Mouse (Mus musculus) C3H10T1/2 (cell line): Measurements from ENCODE around the gene Usb1. TPM values are rescaled to one million over a fixed set of nuclear protein-coding genes. Genes with fewer than 3 reads are reported as not detected.

ENCODE experiments used
- polyA plus RNA-seq, 2 experiments: library from polyadenylated mRNA; unstranded; fragments of >200 nt; fragmentation: generic; extraction: Trizol; gene quantifications; one replicate each; pipeline ENCODE4 v1.2.1; 2012; ENCODE audit warnings: missing spikeins in 2 of 2

The Usb1 gene
- 10 to 100 TPM; 14.6 to 26.3 TPM for polyA plus RNA-seq

GRCm38 (mm10) chr8:95331720-95332436 is at the start of gene Usb1, which contains the start of gene Zfp319:
Gene Usb1 (plus strand): TSS chr8:95332284.
Gene Zfp319 (minus strand): TSS chr8:95331950.

GRCm38 (mm10) chr8:95306431-95306830 is 25.7 kb upstream of the Usb1 start, which contains the start of gene Cngb1:
Gene Cngb1 (minus strand): TSS chr8:95306585.

GRCm38 (mm10) chr8:95310342-95310970 is 21.6 kb upstream of the Usb1 start, which contains the start of gene Tepp:
Gene Tepp (plus strand): TSS chr8:95310566.

GRCm38 (mm10) chr8:95352151-95352870 is 20.2 kb downstream of the Usb1 start, which contains the start of gene Mmp15:
Gene Mmp15 (plus strand): TSS chr8:95352268.

Other genes starting within 250 kb of the Usb1 start
- gene Kifc3, start 129.5 kb upstream of the Usb1 start, polyA plus RNA-seq = 10 to 100 TPM in 1 of 2 experiments, 1 to 10 TPM in 1; 3.6 to 10.5 TPM
- under 1 TPM; 0.14 to 0.26 TPM for gene Cngb1, start 25.7 kb upstream of the Usb1 start, polyA plus RNA-seq
- gene Tepp, start 21.7 kb upstream of the Usb1 start, polyA plus RNA-seq = not detected
- gene Zfp319, start 334 bp upstream of the Usb1 start, polyA plus RNA-seq = 1 to 10 TPM; 1.4 to 7.7 TPM
- 1 to 10 TPM in 1 of 2 experiments, under 1 TPM in 1; 0.18 to 2.5 TPM for gene Mmp15, start 20.0 kb downstream of the Usb1 start, polyA plus RNA-seq
- 10 to 100 TPM; 16.0 to 73.6 TPM for gene Cfap20, start 102.6 kb downstream of the Usb1 start, polyA plus RNA-seq
- gene Csnk2a2, start 157.8 kb downstream of the Usb1 start, polyA plus RNA-seq = 10 to 100 TPM; 25.0 to 43.3 TPM
- gene Ccdc113, start 201.8 kb downstream of the Usb1 start, polyA plus RNA-seq = under 1 TPM in 1 of 2 experiments, not detected in 1; 0.33 TPM
- not detected for gene Prss54, start 244.1 kb downstream of the Usb1 start, polyA plus RNA-seq